Mouse (Mus musculus): ENCODE data around the gene Gkap1. TPM values are rescaled to one million over a fixed set of nuclear protein-coding genes. Genes with fewer than 3 reads are reported as not detected.
A peak's percentile ranks its signal among the peaks of the same experiment; 100 is the strongest.

Gkap1 gene
- 28.3 and 29.9 TPM in 2 replicates for polyA plus RNA-seq (2015; fragmentation: Nextera tagmentation; extraction: Ambion mirVana)

DNA sequence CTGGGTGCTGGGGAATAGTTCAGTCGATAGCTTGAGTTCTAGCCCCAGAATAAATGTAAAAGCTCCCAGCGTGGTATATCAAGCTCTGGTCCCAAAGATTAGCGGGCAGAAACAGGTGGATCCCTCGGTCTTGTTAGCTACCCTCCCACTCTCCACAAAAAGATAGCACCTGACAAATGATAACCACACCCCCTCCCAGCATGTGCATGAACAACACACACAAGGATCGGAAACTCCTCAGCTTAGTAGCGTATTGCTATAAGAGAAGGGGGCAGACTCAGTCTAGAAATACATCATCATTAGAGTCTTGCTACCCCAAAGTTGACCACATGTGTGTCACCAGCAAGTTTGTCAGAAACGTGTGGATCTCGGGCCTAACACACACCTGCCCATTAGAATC is at the start of gene Gkap1:
TSS of gene Gkap1 (minus strand) at position 101 of the 400 bp plus-strand sequence.
- 81% methylated on average over 8 of the region's 8 CpGs for WGBS
- H3K27ac ChIP-seq, result peak within 1 kb of the TSS; percentile 83
- peaks cover 20% of the 10 kb centered on the region for H3K4me1 ChIP-seq
- peak within 1 kb of the TSS; percentile 95 for H3K4me3 ChIP-seq (replicated peaks)
- H3K9me3 ChIP-seq (replicated peaks), result no peaks in the 10 kb centered on the region
- H3K27me3 ChIP-seq, result 0 out of 2 replicates have a peak, but pooled peaks cover 6% of the 10 kb centered on the region
- H3K4me2 ChIP-seq, result peak within 1 kb of the TSS; percentile 89
- H3K9ac ChIP-seq, result peak within 1 kb of the TSS; percentile 89
- no peaks in the 10 kb centered on the region for H3K36me3 ChIP-seq
- no peak for ATAC-seq (replicated peaks; ENCODE audit: low FRiP score)

DNA sequence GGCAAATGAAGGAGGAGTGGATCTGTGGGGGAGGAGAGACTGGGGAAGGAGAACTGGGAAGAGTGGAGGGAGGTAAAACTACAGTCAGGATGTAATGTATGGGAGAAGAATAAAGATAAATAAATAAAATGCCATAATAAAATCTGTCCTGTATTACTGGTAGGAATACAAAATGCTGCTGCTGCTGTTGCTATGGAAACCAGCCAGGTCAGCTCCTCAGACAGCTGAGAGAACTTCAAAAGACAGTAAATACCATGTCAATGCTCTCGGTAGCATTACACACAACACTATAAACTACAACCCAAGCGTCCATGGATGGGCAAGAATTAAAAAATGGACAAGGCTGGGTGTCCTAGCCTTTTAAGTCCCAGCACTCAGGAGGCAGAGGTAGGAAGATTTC is 42.3 kb upstream of the Gkap1 start:
- WGBS, result 57% methylated on average over 2 of the region's 2 CpGs
- Histone ChIP-seq H3K4me1 (no peaks in the 10 kb centered on the region), H3K36me3 (no peaks in the 10 kb centered on the region), H3K27me3 (no peaks in the 10 kb centered on the region), H3K4me2 (no peak overlapping the region), H3K9ac (no peak overlapping the region), H3K4me3 (replicated peaks) (no peak overlapping the region), H3K27ac (no peak overlapping the region), H3K9me3 (replicated peaks) (no peaks in the 10 kb centered on the region)
- no peak for ATAC-seq (replicated peaks; ENCODE audit: low FRiP score)

DNA sequence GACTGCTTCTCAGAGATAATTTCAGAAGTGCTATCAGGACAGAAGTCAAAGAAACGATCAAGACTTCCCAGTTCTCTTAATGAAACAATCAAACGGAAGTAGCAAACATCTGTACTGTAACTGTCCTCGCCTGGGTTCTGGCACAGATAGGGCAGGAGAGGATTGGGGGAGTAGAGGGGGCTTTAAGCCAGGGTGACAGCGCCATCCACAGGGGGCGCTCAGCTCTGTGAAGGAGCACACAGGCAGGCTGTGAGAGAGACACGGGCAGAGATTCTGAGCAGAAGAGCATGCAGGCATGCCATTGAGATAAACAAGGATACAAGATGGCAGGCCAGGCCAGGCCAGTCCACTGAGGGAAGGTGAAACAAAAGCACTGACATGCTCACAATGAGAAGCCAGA is 39.5 kb upstream of the Gkap1 start:
- ATAC-seq (replicated peaks; ENCODE audit: low FRiP score), result no peak
- Histone ChIP-seq H3K9me3 (replicated peaks) (no peaks in the 10 kb centered on the region), H3K9ac (no peak overlapping the region), H3K36me3 (no peaks in the 10 kb centered on the region), H3K4me2 (no peak overlapping the region), H3K4me1 (no peaks in the 10 kb centered on the region), H3K27me3 (no peaks in the 10 kb centered on the region), H3K4me3 (replicated peaks) (no peak overlapping the region), H3K27ac (no peak overlapping the region)
- 62% methylated on average over 6 of the region's 6 CpGs for WGBS

DNA sequence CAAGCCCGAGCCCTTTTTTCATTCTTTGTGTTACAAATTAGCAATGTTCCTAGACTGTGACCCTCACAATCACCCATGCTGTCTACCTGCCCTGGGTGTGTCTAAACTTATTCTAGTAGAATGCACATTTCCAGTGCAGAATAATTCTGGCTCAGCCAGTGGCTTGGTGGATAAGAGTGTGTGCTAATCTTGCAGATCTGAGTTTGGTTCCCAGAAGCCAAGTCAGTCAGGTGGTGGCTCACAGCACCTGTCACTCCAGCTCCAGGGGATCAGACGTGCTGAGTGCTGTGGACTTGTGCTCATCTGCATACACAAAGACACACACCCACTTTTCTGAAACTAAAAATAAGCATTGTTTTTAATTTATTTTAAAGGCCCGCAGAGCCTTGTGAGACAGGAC is 38.3 kb upstream of the Gkap1 start:
- Histone ChIP-seq H3K27me3 (no peaks in the 10 kb centered on the region), H3K9me3 (replicated peaks) (no peaks in the 10 kb centered on the region), H3K4me2 (no peak overlapping the region), H3K27ac (no peak overlapping the region), H3K4me1 (no peaks in the 10 kb centered on the region), H3K4me3 (replicated peaks) (no peak overlapping the region), H3K9ac (no peak overlapping the region), H3K36me3 (no peaks in the 10 kb centered on the region)
- no peak for ATAC-seq (replicated peaks; ENCODE audit: low FRiP score)
- WGBS, result 78% methylated on average over 3 of the region's 3 CpGs

DNA sequence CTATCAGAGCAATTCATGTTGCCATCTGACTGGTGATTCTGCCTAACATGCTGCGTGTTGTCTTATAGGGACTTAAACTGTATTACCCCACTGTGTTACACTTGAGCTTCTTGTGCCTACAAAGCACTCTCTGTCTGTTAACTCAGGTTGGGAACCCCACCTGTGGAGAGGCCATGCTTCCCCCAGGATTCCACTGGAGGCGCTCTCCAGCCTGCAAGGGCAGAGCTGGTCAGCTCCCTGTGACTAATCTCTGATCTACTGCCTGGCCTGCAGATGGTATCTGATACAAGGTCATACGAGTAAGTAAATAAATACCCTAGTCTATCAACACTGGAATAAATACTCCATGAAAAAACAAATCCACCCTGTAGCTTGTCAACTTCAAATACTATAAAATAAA is 35.9 kb upstream of the Gkap1 start:
- no peak for ATAC-seq (replicated peaks; ENCODE audit: low FRiP score)
- H3K27me3 ChIP-seq, result no peaks in the 10 kb centered on the region
- no peak overlapping the region for H3K4me2 ChIP-seq
- no peak overlapping the region for H3K9ac ChIP-seq
- WGBS, result 49% methylated on average over 3 of the region's 3 CpGs
- H3K9me3 ChIP-seq (replicated peaks), result no peaks in the 10 kb centered on the region
- H3K4me3 ChIP-seq (replicated peaks), result no peak overlapping the region
- H3K27ac ChIP-seq, result no peak overlapping the region
- no peaks in the 10 kb centered on the region for H3K36me3 ChIP-seq
- H3K4me1 ChIP-seq, result no peaks in the 10 kb centered on the region

DNA sequence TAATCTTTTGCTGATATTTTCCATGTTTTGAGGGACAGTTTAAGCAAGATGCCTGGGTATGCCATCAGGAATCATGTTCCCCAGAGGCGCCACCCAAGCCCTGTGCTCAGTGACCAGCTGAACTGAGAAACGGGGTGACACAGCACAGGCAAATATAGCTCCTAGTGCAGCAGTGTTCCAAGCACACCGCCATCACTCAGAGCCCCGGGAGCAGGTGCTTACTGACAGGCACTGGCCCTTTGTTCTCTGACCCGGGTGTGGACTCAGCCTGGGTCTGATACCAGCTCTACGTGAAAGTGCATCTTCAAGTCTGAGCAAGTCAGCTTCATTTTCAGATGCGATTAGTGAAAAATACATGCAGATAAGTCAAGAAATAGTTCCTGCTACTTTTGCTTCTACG is 34.0 kb upstream of the Gkap1 start:
- Histone ChIP-seq H3K27ac (no peak overlapping the region), H3K36me3 (no peaks in the 10 kb centered on the region), H3K4me1 (0 out of 2 replicates have a peak, but pooled peaks cover 2% of the 10 kb centered on the region), H3K4me3 (replicated peaks) (no peak overlapping the region), H3K27me3 (no peaks in the 10 kb centered on the region), H3K9ac (no peak overlapping the region), H3K9me3 (replicated peaks) (no peaks in the 10 kb centered on the region), H3K4me2 (no peak overlapping the region)
- 75% methylated on average over 8 of the region's 8 CpGs for WGBS
- ATAC-seq (replicated peaks; ENCODE audit: low FRiP score), result no peak

DNA sequence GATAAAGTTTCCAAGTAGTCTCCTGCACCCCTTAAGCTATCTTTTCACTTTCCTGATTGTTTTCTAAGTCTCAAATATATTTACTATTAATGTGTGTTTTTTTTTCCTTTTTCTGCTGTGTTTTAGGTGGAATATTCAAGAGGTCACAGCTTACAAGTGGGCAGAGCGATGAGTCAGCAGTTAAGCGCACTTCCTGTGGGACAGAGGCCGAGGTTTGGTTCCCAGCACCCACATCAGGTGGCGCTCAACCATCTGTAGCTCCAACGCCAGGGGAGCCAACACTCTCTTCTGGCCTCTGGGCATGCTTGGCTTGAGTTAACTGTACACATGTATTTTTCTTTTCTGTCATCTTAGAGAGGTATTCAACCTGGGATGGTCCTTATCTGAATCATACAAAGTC is 32.0 kb upstream of the Gkap1 start:
- Histone ChIP-seq H3K4me1 (0 out of 2 replicates have a peak, but pooled peaks cover 2% of the 10 kb centered on the region), H3K9ac (no peak overlapping the region), H3K4me2 (no peak overlapping the region), H3K36me3 (no peaks in the 10 kb centered on the region), H3K9me3 (replicated peaks) (no peaks in the 10 kb centered on the region), H3K27me3 (no peaks in the 10 kb centered on the region), H3K4me3 (replicated peaks) (no peak overlapping the region), H3K27ac (no peak overlapping the region)
- no peak for ATAC-seq (replicated peaks; ENCODE audit: low FRiP score)
- 92% methylated on average over 5 of the region's 5 CpGs for WGBS

DNA sequence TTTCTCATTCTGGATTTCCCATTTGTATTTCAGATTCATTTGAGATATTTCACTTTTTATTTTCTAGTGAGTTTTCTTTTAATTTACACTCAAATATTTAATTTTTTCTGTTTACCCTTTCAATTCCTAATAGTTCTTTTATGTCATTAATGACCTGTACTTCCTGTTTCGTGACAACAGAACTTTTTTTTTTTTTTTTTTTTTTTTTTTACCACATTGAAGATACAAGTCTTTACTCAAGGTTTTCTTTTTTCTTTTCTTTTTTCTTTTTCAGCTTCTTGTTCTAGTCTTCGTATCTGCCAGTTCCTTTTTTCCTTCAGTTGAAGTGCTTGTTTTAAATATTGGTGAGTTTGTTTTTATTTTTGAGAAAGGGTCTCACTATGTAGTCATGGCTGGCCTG is 29.7 kb upstream of the Gkap1 start:
- no peak overlapping the region for H3K4me2 ChIP-seq
- 74% methylated on average over 2 of the region's 2 CpGs for WGBS
- H3K27me3 ChIP-seq, result no peaks in the 10 kb centered on the region
- 0 out of 2 replicates have a peak, but pooled peaks cover 2% of the 10 kb centered on the region for H3K4me1 ChIP-seq
- no peak overlapping the region for H3K4me3 ChIP-seq (replicated peaks)
- H3K9ac ChIP-seq, result no peak overlapping the region
- no peaks in the 10 kb centered on the region for H3K9me3 ChIP-seq (replicated peaks)
- no peaks in the 10 kb centered on the region for H3K36me3 ChIP-seq
- ATAC-seq (replicated peaks; ENCODE audit: low FRiP score), result no peak
- H3K27ac ChIP-seq, result no peak overlapping the region

DNA sequence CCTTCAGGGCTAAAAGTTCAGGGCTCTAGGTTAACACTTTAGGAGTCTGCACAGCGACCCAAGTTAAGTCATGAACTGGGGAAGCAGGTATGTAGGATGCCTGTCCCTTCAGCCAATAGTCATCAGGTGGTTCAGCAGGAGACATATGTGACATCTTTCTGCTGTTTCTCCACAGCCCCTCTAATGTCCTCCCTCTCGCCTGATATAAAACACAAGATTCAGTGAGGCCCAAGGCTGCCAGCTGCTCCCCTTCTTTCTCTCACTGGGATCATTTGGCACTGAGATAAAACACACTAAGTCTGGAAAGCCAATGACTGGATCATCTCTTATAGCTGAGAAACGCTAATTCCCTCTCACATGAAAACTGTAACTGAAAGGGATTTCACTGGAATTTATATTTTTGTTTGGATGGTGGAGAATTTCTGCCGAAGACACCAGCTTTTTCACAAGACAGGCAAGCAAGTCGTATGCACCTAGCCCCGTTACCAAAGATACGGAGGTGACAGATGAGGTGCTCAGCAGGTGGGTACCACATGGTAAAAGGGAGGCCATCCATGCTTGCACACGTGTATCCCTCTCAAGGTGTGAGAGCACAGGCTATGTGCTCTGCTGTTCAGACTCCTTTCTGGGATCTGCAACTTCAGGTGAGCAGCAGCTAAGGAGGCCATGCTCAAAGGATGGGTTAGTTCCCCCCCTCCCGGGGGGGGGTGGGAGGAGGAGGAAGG is 27.1 kb upstream of the Gkap1 start:
- no peak overlapping the region for H3K9ac ChIP-seq
- WGBS, result 76% methylated on average over 9 of the region's 9 CpGs
- H3K36me3 ChIP-seq, result no peaks in the 10 kb centered on the region
- no peak overlapping the region for H3K4me3 ChIP-seq (replicated peaks)
- no peak overlapping the region for H3K4me2 ChIP-seq
- H3K27me3 ChIP-seq, result no peaks in the 10 kb centered on the region
- no peak for ATAC-seq (replicated peaks; ENCODE audit: low FRiP score)
- H3K9me3 ChIP-seq (replicated peaks), result no peaks in the 10 kb centered on the region
- 0 out of 2 replicates have a peak, but pooled peaks cover 2% of the 10 kb centered on the region for H3K4me1 ChIP-seq
- H3K27ac ChIP-seq, result no peak overlapping the region

DNA sequence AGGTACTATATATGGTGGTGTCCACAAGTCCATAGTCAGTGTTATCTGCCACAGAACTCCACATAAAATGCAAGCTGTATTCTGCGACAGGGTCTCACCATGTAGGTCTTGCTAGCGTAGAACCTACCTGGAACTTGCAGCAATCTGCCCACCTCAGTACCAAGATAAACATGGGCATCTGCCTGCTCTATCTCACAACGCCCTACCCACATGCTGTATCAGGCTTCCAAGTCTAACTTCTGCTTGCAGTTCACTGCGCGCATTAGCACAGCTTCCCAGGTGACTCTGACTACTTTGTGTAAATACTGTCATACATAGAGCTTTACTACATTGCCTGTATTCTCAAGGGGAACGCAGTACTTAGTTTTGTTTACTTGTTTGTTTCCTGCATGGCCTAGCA is 26.5 kb upstream of the Gkap1 start:
- WGBS, result 94% methylated on average over 6 of the region's 6 CpGs
- Histone ChIP-seq H3K4me1 (0 out of 2 replicates have a peak, but pooled peaks cover 2% of the 10 kb centered on the region), H3K9ac (no peak overlapping the region), H3K27ac (no peak overlapping the region), H3K36me3 (no peaks in the 10 kb centered on the region), H3K9me3 (replicated peaks) (no peaks in the 10 kb centered on the region), H3K27me3 (no peaks in the 10 kb centered on the region), H3K4me2 (no peak overlapping the region), H3K4me3 (replicated peaks) (no peak overlapping the region)
- ATAC-seq (replicated peaks; ENCODE audit: low FRiP score), result no peak

DNA sequence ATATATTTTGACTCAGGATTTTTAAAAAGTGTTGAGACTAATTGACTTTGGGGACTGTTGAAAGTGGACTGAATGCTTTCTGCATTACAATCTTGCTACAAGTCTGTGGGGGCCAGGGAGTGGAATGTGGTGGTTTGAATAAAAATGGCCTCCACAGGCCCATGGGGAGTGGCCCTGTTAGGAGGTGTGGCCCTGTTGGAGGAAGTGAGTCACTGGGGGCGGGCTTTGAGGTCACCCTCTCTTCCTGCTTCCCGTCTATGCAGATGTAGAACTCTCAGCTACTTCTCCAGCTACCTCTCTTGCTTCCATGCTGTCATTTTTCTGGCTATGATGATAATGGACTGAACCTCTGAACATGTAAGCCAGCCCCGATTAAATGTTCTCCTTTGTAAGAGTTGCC is 23.3 kb upstream of the Gkap1 start:
- no peaks in the 10 kb centered on the region for H3K36me3 ChIP-seq
- no peak overlapping the region for H3K9ac ChIP-seq
- 82% methylated on average over 3 of the region's 3 CpGs for WGBS
- H3K27ac ChIP-seq, result no peak overlapping the region
- no peak overlapping the region for H3K4me2 ChIP-seq
- no peak for ATAC-seq (replicated peaks; ENCODE audit: low FRiP score)
- H3K27me3 ChIP-seq, result no peaks in the 10 kb centered on the region
- H3K4me1 ChIP-seq, result no peaks in the 10 kb centered on the region
- H3K4me3 ChIP-seq (replicated peaks), result no peak overlapping the region
- H3K9me3 ChIP-seq (replicated peaks), result no peaks in the 10 kb centered on the region

DNA sequence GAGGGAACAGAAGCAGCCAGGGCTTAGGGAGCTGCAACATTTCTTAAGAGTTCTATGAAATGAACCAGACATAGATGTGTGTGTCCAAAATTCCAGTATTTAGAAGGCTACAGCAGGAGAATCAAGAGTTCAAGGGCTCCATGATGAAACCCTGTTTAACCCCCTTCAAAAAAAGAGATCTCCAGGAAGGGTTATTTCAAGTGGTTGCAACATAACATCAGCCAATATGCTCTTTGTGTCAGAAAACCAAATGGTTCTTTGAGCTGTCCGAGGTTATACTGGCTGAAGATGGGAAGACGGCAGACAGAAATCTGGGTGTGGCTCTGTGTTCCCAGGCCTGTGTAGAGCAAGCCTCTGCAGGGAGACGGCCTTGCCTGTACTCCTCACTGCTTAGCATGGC is 20.1 kb upstream of the Gkap1 start:
- Histone ChIP-seq H3K27me3 (no peaks in the 10 kb centered on the region), H3K27ac (no peak overlapping the region), H3K4me3 (replicated peaks) (no peak overlapping the region), H3K4me2 (no peak overlapping the region), H3K9ac (no peak overlapping the region), H3K4me1 (peaks cover 4% of the 10 kb centered on the region; the same call in 1 of the 2 replicates), H3K36me3 (no peaks in the 10 kb centered on the region), H3K9me3 (replicated peaks) (no peaks in the 10 kb centered on the region)
- 75% methylated on average over 3 of the region's 3 CpGs for WGBS
- no peak for ATAC-seq (replicated peaks; ENCODE audit: low FRiP score)

DNA sequence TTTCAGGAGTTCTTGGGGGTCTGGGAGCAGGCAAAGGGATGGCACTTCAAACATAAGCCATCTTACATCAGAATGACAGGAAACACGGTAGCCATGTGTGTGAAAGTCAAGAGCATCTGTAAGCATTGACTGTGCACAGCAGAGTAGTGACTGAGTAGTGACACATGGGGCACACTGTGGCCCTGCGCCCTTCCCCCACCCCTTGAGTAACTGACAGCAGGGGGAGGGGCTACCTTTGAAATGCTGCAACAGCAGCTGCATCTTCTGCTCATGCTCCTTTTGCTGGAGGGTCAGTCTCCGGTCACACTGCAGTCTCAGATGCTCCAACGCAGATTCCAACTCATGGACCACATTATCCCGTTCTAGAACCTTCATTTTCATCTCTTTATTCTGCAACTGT is 17.3 kb upstream of the Gkap1 start:
- Histone ChIP-seq H3K27me3 (no peaks in the 10 kb centered on the region), H3K4me2 (no peak overlapping the region), H3K27ac (no peak overlapping the region), H3K4me3 (replicated peaks) (no peak overlapping the region), H3K9ac (no peak overlapping the region), H3K9me3 (replicated peaks) (no peaks in the 10 kb centered on the region), H3K4me1 (peaks cover 4% of the 10 kb centered on the region; the same call in 1 of the 2 replicates), H3K36me3 (no peaks in the 10 kb centered on the region)
- WGBS, result 28% methylated on average over 5 of the region's 5 CpGs
- no peak for ATAC-seq (replicated peaks; ENCODE audit: low FRiP score)

Measured in kidney, embryonic 15.5 days (tissue).